8 mouse cellular contexts compared by ENCODE assay signal in genomic region chr12:97888801-97889455, GRCm38 (mm10).
DNase-seq lines count a peak whose midpoint lies in the region; ATAC-seq and TF ChIP-seq lines count a peak whose summit lies in the region.

No protein-coding gene starts in this region.

- H3K27ac ChIP-seq in layer of hippocampus, adult 2 months = peak overlapping the region; percentile 36; the same call in 1 of the 2 replicates
- no peak overlapping the region for H3K27ac ChIP-seq in embryonic facial prominence, embryonic 14.5 days (replicated peaks; ENCODE audit: low read depth, low read length)
- peak overlapping the region; percentile 46; the same call in 1 of the 2 replicates for H3K27ac ChIP-seq in hindbrain, embryonic 15.5 days (replicated peaks)
- H3K27ac ChIP-seq in neural tube, embryonic 14.5 days (ENCODE audit: low read depth, low read length) = no peak overlapping the region

- H3K9me3 ChIP-seq in embryonic facial prominence, embryonic 14.5 days (ENCODE audit: control insufficient read depth, low read length) = no peaks in the 10 kb centered on the region
- H3K9me3 ChIP-seq in hindbrain, embryonic 15.5 days = no peaks in the 10 kb centered on the region
- no peaks in the 10 kb centered on the region for H3K9me3 ChIP-seq in neural tube, embryonic 14.5 days (ENCODE audit: control insufficient read depth, low read length)

- peak; percentile 81 for ATAC-seq in embryonic facial prominence, embryonic 14.5 days (ENCODE audit: low read depth)
- ATAC-seq in hindbrain, embryonic 15.5 days (ENCODE audit: low FRiP score, low read depth) = peak; percentile 73; the same call in 1 of the 2 replicates
- peak; percentile 65; the same call in 1 of the 2 replicates for ATAC-seq in neural tube, embryonic 14.5 days (ENCODE audit: low read depth)
- no peak for ATAC-seq in granulocyte monocyte progenitor cell, adult 5-6 weeks (replicated peaks; ENCODE audit: poor library complexity, severe bottlenecking)

- peaks cover 9% of the 10 kb centered on the region for H3K4me1 ChIP-seq in embryonic facial prominence, embryonic 14.5 days (ENCODE audit: control insufficient read depth, insufficient read depth, low read length)
- H3K4me1 ChIP-seq in hindbrain, embryonic 15.5 days (replicated peaks) = peaks cover 14% of the 10 kb centered on the region
- H3K4me1 ChIP-seq in neural tube, embryonic 14.5 days (ENCODE audit: control insufficient read depth, insufficient read depth, low read length) = no peaks in the 10 kb centered on the region

- no peaks in the 10 kb centered on the region for H3K36me3 ChIP-seq in embryonic facial prominence, embryonic 14.5 days (ENCODE audit: control insufficient read depth, insufficient read depth, low read length)
- H3K36me3 ChIP-seq in hindbrain, embryonic 15.5 days = no peaks in the 10 kb centered on the region
- H3K36me3 ChIP-seq in neural tube, embryonic 14.5 days (ENCODE audit: control insufficient read depth, insufficient read depth, low read length) = no peaks in the 10 kb centered on the region

- peak overlapping the region; percentile 32; the same call in 1 of the 2 replicates for H3K9ac ChIP-seq in embryonic facial prominence, embryonic 14.5 days (ENCODE audit: low read depth, low read length)
- no peak overlapping the region for H3K9ac ChIP-seq in hindbrain, embryonic 15.5 days
- 0 out of 2 replicates have a peak overlapping the region, but pooled peaks have one; percentile 2 for H3K9ac ChIP-seq in neural tube, embryonic 14.5 days (replicated peaks; ENCODE audit: low read depth, low read length)

- H3K27me3 ChIP-seq in embryonic facial prominence, embryonic 14.5 days (replicated peaks; ENCODE audit: control insufficient read depth, insufficient read depth, low read length) = no peaks in the 10 kb centered on the region
- H3K27me3 ChIP-seq in hindbrain, embryonic 15.5 days = no peaks in the 10 kb centered on the region
- no peaks in the 10 kb centered on the region for H3K27me3 ChIP-seq in neural tube, embryonic 14.5 days (ENCODE audit: control insufficient read depth, insufficient read depth, low read length)

- no peak for TF ChIP-seq CTCF in layer of hippocampus, adult 2 months (conservative IDR thresholded peaks at IDR 0.05)

- 15% methylated on average over 12 of the region's 12 CpGs for WGBS in embryonic facial prominence, embryonic 14.5 days
- 12% methylated on average over 12 of the region's 12 CpGs for WGBS in hindbrain, embryonic 15.5 days
- 18% methylated on average over 12 of the region's 12 CpGs for WGBS in neural tube, embryonic 14.5 days

- H3K4me2 ChIP-seq in embryonic facial prominence, embryonic 14.5 days (ENCODE audit: low read depth, low read length) = peak overlapping the region; percentile 43
- peak overlapping the region; percentile 43 for H3K4me2 ChIP-seq in hindbrain, embryonic 15.5 days
- H3K4me2 ChIP-seq in neural tube, embryonic 14.5 days (ENCODE audit: low read depth, low read length) = peak overlapping the region; percentile 30

- DNase-seq in layer of hippocampus, adult 2 months (ENCODE audit: low spot score in 2 of 2) = peak in 1 of 2 experiments; percentile 29
- no peak for DNase-seq in layer of hippocampus, postnatal 25 days (ENCODE audit: extremely low spot score in 1 of 2, low spot score in 1 of 2)
- DNase-seq in embryonic facial prominence, embryonic 14.5 days (ENCODE audit: low spot score) = peak; percentile 83
- no peak for DNase-seq in kidney, postnatal 10 days
- no peak for DNase-seq in adrenal gland, postnatal 36 days

- H3K4me3 ChIP-seq in layer of hippocampus, adult 2 months = peak overlapping the region; percentile 23; the same call in 1 of the 2 replicates
- peak overlapping the region; percentile 8 for H3K4me3 ChIP-seq in embryonic facial prominence, embryonic 14.5 days (ENCODE audit: low read depth, low read length)
- H3K4me3 ChIP-seq in hindbrain, embryonic 15.5 days = 0 out of 2 replicates have a peak overlapping the region, but pooled peaks have one; percentile 2
- H3K4me3 ChIP-seq in neural tube, embryonic 14.5 days (ENCODE audit: low read depth, low read length) = no peak overlapping the region

Comparison
In these comparisons a context has a peak if more than half of its experiments do, and no peak if none do; other contexts are left out.
1. H3K27ac ChIP-seq: peak in layer of hippocampus, adult 2 months (single experiment) and hindbrain, embryonic 15.5 days (single experiment); none in embryonic facial prominence, embryonic 14.5 days (single experiment) and neural tube, embryonic 14.5 days (single experiment).
2. Peak in every context shown above with its lines, with median percentiles within 50 percentile points of each other: H3K4me2 ChIP-seq.